Mouse (Mus musculus) brain, embryonic 14.5 days (tissue): ENCODE results near the gene Slc9a8.

ENCODE experiments used
- CTCF ChIP-seq: fragments of 200-500 bp; IDR thresholded peaks from 2 replicates; pipeline ENCODE4 v1.5.1; 2012; ENCODE audit warnings: inconsistent platforms, mild to moderate bottlenecking, moderate library complexity, borderline replicate concordance; ENCODE audit not compliant: insufficient read depth, insufficient read length; ENCODE audit errors: extremely low read depth
- POLR2A ChIP-seq: fragments of 200-500 bp; IDR thresholded peaks from 2 replicates; pipeline ENCODE4 v1.6.1; 2012; ENCODE audit warnings: mild to moderate bottlenecking, inconsistent platforms, borderline replicate concordance; ENCODE audit not compliant: poor library complexity, insufficient read depth, insufficient read length, severe bottlenecking; ENCODE audit errors: extremely low read depth

DNA sequence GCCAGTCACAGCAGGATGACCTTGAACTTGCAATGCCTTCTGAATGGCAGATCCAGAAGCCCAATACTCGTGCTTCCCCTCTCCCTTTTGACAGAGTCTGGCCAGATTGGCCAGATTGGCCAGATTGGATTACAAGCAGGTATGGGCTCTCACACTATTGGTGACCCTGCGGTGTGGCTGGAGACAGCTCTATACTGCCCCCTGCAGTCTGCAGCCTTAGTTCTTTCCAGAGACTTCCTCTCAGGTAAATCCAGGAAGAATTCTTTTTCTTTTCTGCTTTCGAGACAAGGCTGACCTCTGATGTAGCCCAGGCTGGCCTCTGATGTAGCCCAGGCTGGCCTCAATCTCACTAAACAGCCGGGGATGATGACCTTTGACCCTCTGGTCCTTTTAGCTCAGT is 3.8 kb upstream of the Slc9a8 start:
- TF ChIP-seq POLR2A (no peak), CTCF (peak; percentile 68; the same call in 1 of the 2 replicates)
